Mouse (Mus musculus) intestine, postnatal 0 days (tissue): ENCODE measurements around the gene Tap2. TPM values are rescaled to one million over a fixed set of nuclear protein-coding genes. Genes with fewer than 3 reads are reported as not detected.
A peak's percentile ranks its signal among the peaks of the same experiment; 100 is the strongest.

Source experiments
- ATAC-seq: fragments of 200-750 bp; cut with Nextera tagmentation; 2 replicates; pipeline ENCODE4 v1.8.0; 2017; ENCODE audit warnings: mild to moderate bottlenecking, moderate TSS enrichment, moderate library complexity
- H3K27ac ChIP-seq: fragments of 300-500 bp; sonication (generic); 2 replicates; pipeline ENCODE4 v1.5.1; 2014; ENCODE audit warnings: mild to moderate bottlenecking, low read depth, low read length, moderate library complexity
- H3K27me3 ChIP-seq: fragments of 300-500 bp; sonication (generic); replicated peaks from 2 replicates; pipeline ENCODE4 v1.6.1; 2014; ENCODE audit warnings: low read length, mixed read lengths; ENCODE audit not compliant: control insufficient read depth, insufficient read depth
- H3K36me3 ChIP-seq: fragments of 300-500 bp; sonication (generic); 2 replicates; pipeline ENCODE4 v1.6.1; 2014; ENCODE audit warnings: mild to moderate bottlenecking, moderate library complexity; ENCODE audit not compliant: control insufficient read depth, insufficient read depth
- H3K4me1 ChIP-seq: fragments of 300-500 bp; sonication (generic); replicated peaks from 2 replicates; pipeline ENCODE4 v1.6.1; 2014; ENCODE audit warnings: antibody characterized with exemption, low read length, mixed read lengths; ENCODE audit not compliant: control insufficient read depth, insufficient read depth
- H3K4me2 ChIP-seq: fragments of 300-500 bp; sonication (generic); replicated peaks from 2 replicates; pipeline ENCODE4 v1.6.1; 2014; ENCODE audit warnings: low read depth, mild to moderate bottlenecking, moderate library complexity
- H3K4me3 ChIP-seq: fragments of 300-500 bp; sonication (generic); 2 replicates; pipeline ENCODE4 v1.5.1; 2014; ENCODE audit warnings: low read depth, low read length
- H3K9ac ChIP-seq: fragments of 300-500 bp; sonication (generic); 2 replicates; pipeline ENCODE4 v1.6.1; 2014; ENCODE audit warnings: mild to moderate bottlenecking, low read depth, low read length
- H3K9me3 ChIP-seq: fragments of 300-500 bp; sonication (generic); 2 replicates; pipeline ENCODE4 v1.6.1; 2016; ENCODE audit warnings: mixed run types; ENCODE audit not compliant: control insufficient read depth
- CTCF ChIP-seq: sonication (generic); IDR thresholded peaks from 2 replicates; pipeline ENCODE4 v1.5.1; 2016; ENCODE audit warnings: low read depth, mild to moderate bottlenecking, control low read depth, antibody characterized with exemption, moderate library complexity
- WGBS: fragments of 180-500 bp; shearing (Covaris S2); extraction: QIAGEN DNeasy Blood & Tissue Kit; methylation state at CpG from one replicate; pipeline ENCODE4 v1.1.7; 2014; 5-methylcytosine and 5-hydroxymethylcytosine counted together
- polyA plus RNA-seq: library from polyadenylated mRNA; unstranded; fragments of >200 nt; fragmentation: Nextera tagmentation; extraction: Ambion mirVana; gene quantifications from 2 replicates; pipeline ENCODE4 v1.2.1, GENCODE M21; 2015

Tap2 gene
- polyA plus RNA-seq, 1 experiment from 2014 or later = 11.2 TPM

GRCm38 (mm10) chr17:34249361-34249760 is 46.0 kb downstream of the Tap2 start:
- no peak for TF ChIP-seq CTCF
- Histone ChIP-seq H3K4me1 (no peaks in the 10 kb centered on the region), H3K36me3 (no peaks in the 10 kb centered on the region), H3K4me3 (no peak overlapping the region), H3K4me2 (no peak overlapping the region), H3K9ac (no peak overlapping the region), H3K9me3 (no peaks in the 10 kb centered on the region), H3K27me3 (no peaks in the 10 kb centered on the region), H3K27ac (no peak overlapping the region)
- WGBS = 44% methylated on average over 3 of the region's 3 CpGs
- no peak for ATAC-seq

GRCm38 (mm10) chr17:34249878-34250277 is 46.6 kb downstream of the Tap2 start:
- no peak overlapping the region for H3K9ac ChIP-seq
- ATAC-seq = no peak
- WGBS = 19% methylated on average over 4 of the region's 4 CpGs
- no peaks in the 10 kb centered on the region for H3K9me3 ChIP-seq
- H3K27ac ChIP-seq = no peak overlapping the region
- peak; percentile 84 for TF ChIP-seq CTCF
- H3K27me3 ChIP-seq = no peaks in the 10 kb centered on the region
- no peak overlapping the region for H3K4me3 ChIP-seq
- H3K36me3 ChIP-seq = no peaks in the 10 kb centered on the region
- no peaks in the 10 kb centered on the region for H3K4me1 ChIP-seq
- no peak overlapping the region for H3K4me2 ChIP-seq

- Histone ChIP-seq H3K27ac (no peak overlapping the region), H3K9ac (no peak overlapping the region), H3K36me3 (no peaks in the 10 kb centered on the region), H3K4me3 (no peak overlapping the region), H3K4me2 (no peak overlapping the region), H3K9me3 (no peaks in the 10 kb centered on the region), H3K4me1 (no peaks in the 10 kb centered on the region), H3K27me3 (peaks cover 2% of the 10 kb centered on the region; the same call in 1 of the 2 replicates)
- 50% methylated on average over 4 of the region's 4 CpGs for WGBS
- ATAC-seq = no peak
- peak; percentile 58 for TF ChIP-seq CTCF
Observed at GRCm38 (mm10) chr17:34251666-34252065, 48.3 kb downstream of the Tap2 start.

DNA sequence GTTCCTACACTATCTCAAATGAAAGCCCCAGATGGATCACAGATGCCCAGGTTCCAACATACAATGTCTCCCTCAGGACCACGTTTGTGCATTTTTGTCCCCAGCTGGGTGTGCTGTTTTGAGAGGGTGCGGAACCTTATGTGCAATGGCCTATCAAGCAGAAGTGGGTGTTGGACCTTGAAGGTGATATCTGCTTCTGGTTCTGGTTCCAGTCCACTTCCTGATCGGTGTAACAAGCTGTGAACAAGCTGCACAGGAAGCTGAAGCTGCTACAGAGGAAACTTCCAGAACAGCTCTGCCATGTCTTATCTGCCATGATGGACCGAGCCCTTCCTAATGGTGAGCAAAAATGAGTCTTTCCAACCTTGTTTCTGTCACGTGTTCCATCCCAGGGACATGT is 53.2 kb downstream of the Tap2 start:
- Histone ChIP-seq H3K4me1 (no peaks in the 10 kb centered on the region), H3K9ac (no peak overlapping the region), H3K4me3 (no peak overlapping the region), H3K27ac (no peak overlapping the region), H3K36me3 (no peaks in the 10 kb centered on the region), H3K4me2 (no peak overlapping the region), H3K9me3 (no peaks in the 10 kb centered on the region), H3K27me3 (peaks cover 18% of the 10 kb centered on the region; the same call in 1 of the 2 replicates)
- ATAC-seq = no peak
- WGBS = 77% methylated on average over 5 of the region's 5 CpGs
- no peak for TF ChIP-seq CTCF

DNA sequence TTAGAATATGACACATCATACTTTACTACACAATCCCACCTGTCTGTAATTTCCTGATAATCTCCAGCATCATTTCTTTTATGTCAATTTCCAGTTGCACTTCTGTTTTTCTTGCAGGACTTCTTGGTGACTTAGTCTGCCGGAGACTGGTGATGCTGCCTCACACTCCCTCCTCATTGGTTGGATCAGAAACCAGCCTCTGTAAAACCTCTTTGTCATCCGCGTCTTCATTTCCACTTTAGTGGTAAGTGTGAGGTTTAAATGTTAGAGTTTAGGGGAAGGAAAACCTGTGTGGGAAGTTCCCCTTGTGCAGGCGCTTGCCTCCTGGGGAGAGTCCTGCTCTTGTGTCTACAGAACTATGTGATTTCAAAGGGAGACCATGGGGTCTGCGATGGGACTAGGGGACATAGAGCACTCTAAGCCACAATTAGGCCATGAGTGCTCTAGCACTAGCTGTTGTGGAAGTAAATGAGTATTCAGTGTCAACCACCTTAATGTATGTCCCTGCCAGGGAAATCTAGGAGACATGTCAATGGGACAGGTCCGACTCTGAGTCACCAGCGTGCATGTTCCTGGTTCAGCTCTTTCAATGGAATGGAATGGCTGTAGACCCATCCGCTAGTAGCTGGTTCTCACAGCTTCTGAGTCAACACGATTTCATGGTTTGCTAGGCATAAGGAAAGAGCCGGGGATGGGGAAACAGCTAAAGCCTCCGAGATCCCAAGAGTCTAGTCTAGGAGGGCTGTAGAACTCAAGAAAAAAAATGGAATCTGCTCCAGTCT is 54.5 kb downstream of the Tap2 start, which contains the start of gene H2-Ab1:
H2-Ab1 (plus strand) TSS at position 96 of the 782 bp plus-strand sequence.
- H3K27ac ChIP-seq = no peak within 1 kb of the TSS
- H3K36me3 ChIP-seq = no peaks in the 10 kb centered on the region
- no peak within 1 kb of the TSS for H3K4me2 ChIP-seq
- WGBS = 73% methylated on average over 11 of the region's 11 CpGs
- no peak within 1 kb of the TSS for H3K9ac ChIP-seq
- H3K9me3 ChIP-seq = no peaks in the 10 kb centered on the region
- ATAC-seq = no peak
- no peak within 1 kb of the TSS for H3K4me3 ChIP-seq
- peaks cover 18% of the 10 kb centered on the region; the same call in 1 of the 2 replicates for H3K27me3 ChIP-seq
- TF ChIP-seq CTCF = no peak
- H3K4me1 ChIP-seq = no peaks in the 10 kb centered on the region

- WGBS = 55% methylated on average over 5 of the region's 5 CpGs
- Histone ChIP-seq H3K9me3 (no peaks in the 10 kb centered on the region), H3K9ac (no peak overlapping the region), H3K27ac (no peak overlapping the region), H3K4me2 (no peak overlapping the region), H3K4me1 (peaks cover 3% of the 10 kb centered on the region; the same call in 1 of the 2 replicates), H3K36me3 (no peaks in the 10 kb centered on the region), H3K4me3 (no peak overlapping the region), H3K27me3 (peaks cover 38% of the 10 kb centered on the region)
- no peak for TF ChIP-seq CTCF
- ATAC-seq = no peak
Observed at GRCm38 (mm10) chr17:34260551-34260950, 57.2 kb downstream of the Tap2 start.
